Mouse (Mus musculus): ENCODE measurements around the gene Fbxl5. TPM values are rescaled to one million over a fixed set of nuclear protein-coding genes. Genes with fewer than 3 reads are reported as not detected.

Gene Fbxl5
- polyA plus RNA-seq, 1 experiment from 2014 or later: 71.3 TPM

DNA sequence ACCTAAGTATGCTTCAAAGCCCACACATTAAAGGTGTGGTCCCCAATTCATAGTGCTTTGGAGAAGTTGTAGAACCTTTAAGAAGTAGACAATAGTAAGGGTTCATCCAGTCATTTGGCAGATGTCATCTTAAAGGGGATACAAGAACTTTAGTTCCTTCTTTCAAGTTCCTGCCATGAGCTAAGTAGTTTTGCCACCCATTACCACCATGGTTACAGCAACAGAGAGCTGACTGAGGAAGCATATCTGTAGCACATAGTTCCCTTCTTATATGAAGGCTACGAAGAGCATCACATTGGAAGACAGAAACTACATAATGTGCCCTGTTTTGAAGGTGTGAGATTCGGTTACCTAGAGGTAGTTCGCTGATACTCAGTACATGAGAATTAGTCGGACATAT lies 34.8 kb downstream of the Fbxl5 start:
- H3K36me3 ChIP-seq (ENCODE audit: control insufficient read depth, insufficient read depth, low read length): no peaks in the 10 kb centered on the region
- no peak overlapping the region for H3K4me3 ChIP-seq (ENCODE audit: low read depth, low read length)
- H3K27ac ChIP-seq (ENCODE audit: low read length): no peak overlapping the region
- H3K4me1 ChIP-seq (ENCODE audit: control insufficient read depth, insufficient read depth, low read length): no peaks in the 10 kb centered on the region
- no peaks in the 10 kb centered on the region for H3K9me3 ChIP-seq (ENCODE audit: control insufficient read depth, low read depth, low read length)
- no peak overlapping the region for H3K9ac ChIP-seq (replicated peaks; ENCODE audit: low read depth, low read length)
- 90% methylated on average over 4 of the region's 4 CpGs for WGBS
- no peak overlapping the region for H3K4me2 ChIP-seq (replicated peaks; ENCODE audit: low read depth, low read length)
- no peak for ATAC-seq (ENCODE audit: insufficient number of reproducible peaks, insufficient read depth, low FRiP score, low read depth)
- H3K27me3 ChIP-seq (ENCODE audit: control insufficient read depth, insufficient read depth, low read length): no peaks in the 10 kb centered on the region

DNA sequence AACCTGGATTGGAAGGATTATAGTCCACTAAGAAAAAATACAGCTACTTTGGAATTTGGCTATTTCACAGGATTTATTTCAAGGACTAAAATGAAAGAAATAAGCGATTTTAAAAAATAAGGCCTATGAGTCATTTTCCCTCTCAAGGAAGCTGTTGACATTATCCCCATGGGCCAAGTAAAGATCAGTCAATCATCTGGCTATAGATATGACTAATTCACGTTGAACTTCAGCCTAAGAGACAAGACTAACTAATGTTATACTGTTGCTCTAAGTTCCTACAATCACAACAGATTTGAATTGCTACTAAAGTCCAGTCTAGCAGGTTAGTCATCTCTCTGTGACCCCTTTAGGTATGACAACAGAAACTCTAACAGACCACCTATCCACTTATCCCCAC lies 37.4 kb downstream of the Fbxl5 start:
- Histone ChIP-seq H3K4me3 (ENCODE audit: low read depth, low read length) (no peak overlapping the region), H3K9ac (replicated peaks; ENCODE audit: low read depth, low read length) (no peak overlapping the region), H3K4me1 (ENCODE audit: control insufficient read depth, insufficient read depth, low read length) (peaks cover 7% of the 10 kb centered on the region), H3K36me3 (ENCODE audit: control insufficient read depth, insufficient read depth, low read length) (no peaks in the 10 kb centered on the region), H3K4me2 (replicated peaks; ENCODE audit: low read depth, low read length) (no peak overlapping the region), H3K9me3 (ENCODE audit: control insufficient read depth, low read depth, low read length) (no peaks in the 10 kb centered on the region), H3K27me3 (ENCODE audit: control insufficient read depth, insufficient read depth, low read length) (no peaks in the 10 kb centered on the region), H3K27ac (ENCODE audit: low read length) (no peak overlapping the region)
- no peak for ATAC-seq (ENCODE audit: insufficient number of reproducible peaks, insufficient read depth, low FRiP score, low read depth)
- WGBS: 81% methylated on average over 2 of the region's 2 CpGs

DNA sequence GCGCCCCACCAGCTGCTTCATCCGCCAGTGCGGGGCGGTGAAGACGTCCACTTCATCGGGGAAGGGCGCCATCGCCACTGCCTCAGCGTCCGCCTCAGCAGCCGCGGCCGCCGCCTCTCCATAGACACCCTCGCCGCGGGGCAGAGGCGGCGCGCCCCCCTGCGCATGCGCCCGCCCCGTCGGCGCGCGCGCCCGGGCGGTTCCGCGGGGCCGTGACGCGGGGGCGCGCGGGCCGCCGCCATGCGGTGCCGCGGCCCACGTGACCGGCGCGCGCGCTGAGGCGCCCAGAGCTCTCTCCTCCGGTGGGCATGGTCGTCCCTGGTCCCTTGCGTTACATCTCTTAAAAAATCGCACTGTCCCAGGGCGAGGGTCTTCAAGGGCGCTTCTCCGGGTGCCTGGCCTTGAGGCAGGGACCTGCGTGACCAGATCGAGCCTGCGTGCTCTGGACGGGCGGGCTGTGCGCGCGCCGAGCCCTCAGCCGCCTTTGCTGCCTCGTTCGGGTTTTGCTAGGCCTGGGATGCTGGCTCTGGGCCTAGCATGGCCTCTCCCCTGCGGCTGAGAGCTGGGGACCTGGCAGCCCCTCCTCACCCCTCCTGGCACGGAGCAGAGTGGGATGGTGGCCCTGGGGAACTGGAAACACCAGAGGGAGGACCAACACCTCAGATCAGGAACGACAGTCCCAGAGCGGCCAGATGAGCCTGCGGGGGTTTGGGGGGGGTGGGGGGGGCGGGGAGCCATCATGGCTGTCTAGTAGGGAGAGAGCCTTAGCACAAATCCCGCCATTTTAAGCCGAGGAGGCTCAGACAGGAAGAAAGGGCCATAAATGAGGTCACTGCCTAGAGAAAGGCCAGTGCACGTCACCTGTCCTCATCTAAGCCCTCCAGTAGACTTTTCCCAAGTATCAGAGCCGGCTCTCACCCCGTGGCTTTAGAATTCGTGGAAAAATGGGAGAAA lies 39.2 kb downstream of the Fbxl5 start:
- 3% methylated on average over 69 of the region's 82 CpGs for WGBS

DNA sequence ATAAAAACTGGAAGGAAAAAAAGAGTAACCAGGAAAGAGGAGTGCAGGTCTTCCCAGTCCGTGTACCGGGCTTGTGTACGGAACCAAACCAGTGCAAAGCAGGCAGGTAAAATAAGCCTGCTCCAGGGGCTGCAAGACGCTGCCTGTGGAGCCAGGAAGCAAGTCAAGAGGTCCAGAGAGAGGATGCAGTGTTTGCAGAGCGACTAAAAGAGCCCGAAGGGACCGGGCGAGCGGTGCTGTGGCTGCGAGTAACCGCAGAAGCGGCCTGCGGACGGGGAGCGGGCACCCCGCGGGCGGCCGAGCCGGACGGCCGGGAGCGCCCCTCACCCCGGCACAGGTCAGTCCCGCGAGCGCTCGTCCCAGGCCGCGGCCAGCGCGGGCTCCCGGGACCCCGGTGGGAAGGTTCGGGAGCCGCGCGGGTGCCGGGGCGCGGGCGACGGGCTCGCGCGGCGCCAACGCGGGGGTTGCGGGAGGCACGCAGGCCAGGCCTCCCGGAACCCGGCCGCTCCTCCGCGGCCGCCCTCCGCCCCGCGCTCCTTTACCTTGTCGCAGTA lies 39.9 kb downstream of the Fbxl5 start:
- peaks cover 7% of the 10 kb centered on the region for H3K4me1 ChIP-seq (ENCODE audit: control insufficient read depth, insufficient read depth, low read length)
- peak; percentile 62 for ATAC-seq (ENCODE audit: insufficient number of reproducible peaks, insufficient read depth, low FRiP score, low read depth)
- H3K9ac ChIP-seq (replicated peaks; ENCODE audit: low read depth, low read length): peak overlapping the region; percentile 95
- peak overlapping the region; percentile 76 for H3K4me2 ChIP-seq (replicated peaks; ENCODE audit: low read depth, low read length)
- peak overlapping the region; percentile 95 for H3K27ac ChIP-seq (ENCODE audit: low read length)
- H3K4me3 ChIP-seq (ENCODE audit: low read depth, low read length): peak overlapping the region; percentile 88
- H3K9me3 ChIP-seq (ENCODE audit: control insufficient read depth, low read depth, low read length): no peaks in the 10 kb centered on the region
- WGBS: 1% methylated on average over 49 of the region's 61 CpGs
- no peaks in the 10 kb centered on the region for H3K36me3 ChIP-seq (ENCODE audit: control insufficient read depth, insufficient read depth, low read length)
- no peaks in the 10 kb centered on the region for H3K27me3 ChIP-seq (ENCODE audit: control insufficient read depth, insufficient read depth, low read length)

More for the DNA sequence above, 39.2 kb downstream of the Fbxl5 start:
- Histone ChIP-seq H3K4me1 (ENCODE audit: control insufficient read depth, insufficient read depth, low read length) (peaks cover 7% of the 10 kb centered on the region), H3K4me2 (replicated peaks; ENCODE audit: low read depth, low read length) (peak overlapping the region; percentile 76), H3K9me3 (ENCODE audit: control insufficient read depth, low read depth, low read length) (no peaks in the 10 kb centered on the region), H3K27me3 (ENCODE audit: control insufficient read depth, insufficient read depth, low read length) (no peaks in the 10 kb centered on the region), H3K27ac (ENCODE audit: low read length) (peak overlapping the region; percentile 95), H3K36me3 (ENCODE audit: control insufficient read depth, insufficient read depth, low read length) (no peaks in the 10 kb centered on the region), H3K4me3 (ENCODE audit: low read depth, low read length) (peak overlapping the region; percentile 88), H3K9ac (replicated peaks; ENCODE audit: low read depth, low read length) (peak overlapping the region; percentile 95)
- peak; percentile 90 for ATAC-seq (ENCODE audit: insufficient number of reproducible peaks, insufficient read depth, low FRiP score, low read depth)

DNA sequence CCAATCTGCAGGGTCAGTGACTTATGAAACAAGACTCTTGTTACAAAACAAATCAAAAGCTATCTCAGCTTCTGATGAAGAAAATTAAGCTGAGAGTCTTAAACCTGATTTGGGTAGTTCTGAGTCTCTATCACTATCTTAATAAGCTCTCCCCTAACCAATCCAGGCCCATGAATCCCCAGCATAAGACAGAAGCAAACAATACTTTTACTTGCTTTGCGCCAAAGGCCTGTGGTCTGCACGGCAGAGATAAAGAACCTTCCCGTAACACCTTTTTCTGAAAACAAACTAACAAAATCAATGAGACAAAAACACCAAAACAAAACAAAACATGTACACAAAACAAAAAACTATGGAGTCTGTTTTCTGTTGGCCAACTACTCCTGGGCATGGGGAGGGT lies 42.9 kb downstream of the Fbxl5 start:
- Histone ChIP-seq H3K36me3 (ENCODE audit: control insufficient read depth, insufficient read depth, low read length) (no peaks in the 10 kb centered on the region), H3K4me3 (ENCODE audit: low read depth, low read length) (no peak overlapping the region), H3K9me3 (ENCODE audit: control insufficient read depth, low read depth, low read length) (no peaks in the 10 kb centered on the region), H3K27ac (ENCODE audit: low read length) (no peak overlapping the region), H3K9ac (replicated peaks; ENCODE audit: low read depth, low read length) (no peak overlapping the region), H3K4me1 (ENCODE audit: control insufficient read depth, insufficient read depth, low read length) (peaks cover 7% of the 10 kb centered on the region), H3K4me2 (replicated peaks; ENCODE audit: low read depth, low read length) (no peak overlapping the region), H3K27me3 (ENCODE audit: control insufficient read depth, insufficient read depth, low read length) (no peaks in the 10 kb centered on the region)
- 88% methylated on average over 3 of the region's 3 CpGs for WGBS
- ATAC-seq (ENCODE audit: insufficient number of reproducible peaks, insufficient read depth, low FRiP score, low read depth): no peak

DNA sequence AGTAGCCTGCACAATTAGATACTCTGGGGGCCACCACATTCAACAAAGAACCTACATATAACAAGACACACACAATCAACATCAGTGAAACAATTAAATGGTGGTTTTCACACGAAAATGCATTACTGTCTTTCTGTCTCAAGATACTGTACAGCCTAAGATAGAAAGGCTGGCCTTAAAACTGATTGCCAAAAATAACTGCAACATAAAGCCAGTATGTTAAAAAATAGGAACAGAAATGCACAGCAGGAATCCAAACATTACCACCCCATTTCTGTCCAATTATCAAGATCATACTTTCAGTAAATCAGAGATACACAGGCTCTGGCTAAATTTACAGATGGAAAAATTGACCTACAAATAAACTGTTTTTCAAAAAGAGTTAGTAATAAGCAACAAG lies 44.4 kb downstream of the Fbxl5 start:
- Histone ChIP-seq H3K4me3 (ENCODE audit: low read depth, low read length) (no peak overlapping the region), H3K27ac (ENCODE audit: low read length) (no peak overlapping the region), H3K9me3 (ENCODE audit: control insufficient read depth, low read depth, low read length) (no peaks in the 10 kb centered on the region), H3K4me1 (ENCODE audit: control insufficient read depth, insufficient read depth, low read length) (peaks cover 7% of the 10 kb centered on the region), H3K9ac (replicated peaks; ENCODE audit: low read depth, low read length) (no peak overlapping the region), H3K36me3 (ENCODE audit: control insufficient read depth, insufficient read depth, low read length) (0 out of 2 replicates have a peak, but pooled peaks cover 4% of the 10 kb centered on the region), H3K4me2 (replicated peaks; ENCODE audit: low read depth, low read length) (no peak overlapping the region), H3K27me3 (ENCODE audit: control insufficient read depth, insufficient read depth, low read length) (no peaks in the 10 kb centered on the region)
- no peak for ATAC-seq (ENCODE audit: insufficient number of reproducible peaks, insufficient read depth, low FRiP score, low read depth)
- WGBS: 52% methylated on average over 1 of the region's 1 CpGs

DNA sequence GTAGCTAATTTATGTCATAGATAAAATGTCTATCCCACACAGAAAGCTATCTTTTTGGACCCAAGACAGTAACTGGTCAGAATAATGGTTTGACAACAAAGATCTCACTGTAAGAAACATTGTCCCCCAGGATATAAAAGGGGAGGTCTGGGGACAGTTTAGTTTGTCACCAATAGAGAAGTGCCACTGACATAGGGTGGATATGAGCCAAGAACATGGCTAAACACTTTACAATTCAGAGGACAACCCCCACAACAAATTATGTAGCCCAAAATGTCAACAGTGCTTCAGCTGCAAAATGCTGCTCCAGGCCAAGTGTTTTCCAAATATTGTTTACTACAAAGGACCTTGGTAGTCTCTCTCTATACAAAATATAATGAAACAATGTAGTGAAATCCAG lies 45.0 kb downstream of the Fbxl5 start:
- peaks cover 7% of the 10 kb centered on the region for H3K4me1 ChIP-seq (ENCODE audit: control insufficient read depth, insufficient read depth, low read length)
- no peaks in the 10 kb centered on the region for H3K9me3 ChIP-seq (ENCODE audit: control insufficient read depth, low read depth, low read length)
- H3K27ac ChIP-seq (ENCODE audit: low read length): no peak overlapping the region
- no peak overlapping the region for H3K4me2 ChIP-seq (replicated peaks; ENCODE audit: low read depth, low read length)
- H3K27me3 ChIP-seq (ENCODE audit: control insufficient read depth, insufficient read depth, low read length): no peaks in the 10 kb centered on the region
- H3K4me3 ChIP-seq (ENCODE audit: low read depth, low read length): no peak overlapping the region
- H3K9ac ChIP-seq (replicated peaks; ENCODE audit: low read depth, low read length): no peak overlapping the region
- 0 out of 2 replicates have a peak, but pooled peaks cover 4% of the 10 kb centered on the region for H3K36me3 ChIP-seq (ENCODE audit: control insufficient read depth, insufficient read depth, low read length)
- no peak for ATAC-seq (ENCODE audit: insufficient number of reproducible peaks, insufficient read depth, low FRiP score, low read depth)

DNA sequence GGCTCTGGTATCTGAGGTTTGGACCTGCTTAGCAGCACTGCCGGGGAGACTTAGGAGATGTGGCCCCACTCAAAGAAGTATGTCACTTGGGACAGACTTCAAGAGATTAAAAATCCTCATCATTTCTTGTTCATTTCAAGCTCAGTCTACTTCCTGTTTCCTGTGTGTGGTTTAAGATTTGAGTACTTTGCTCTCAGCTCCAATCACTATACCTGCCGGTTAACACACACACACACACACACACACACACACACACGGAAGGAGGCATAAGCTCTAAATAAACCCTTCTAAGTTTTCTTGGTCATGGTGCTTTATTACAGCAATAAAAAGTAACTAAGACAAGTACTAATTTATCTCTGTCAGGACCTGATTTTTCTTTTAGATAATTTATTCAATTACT lies 49.9 kb downstream of the Fbxl5 start:
- no peak overlapping the region for H3K4me3 ChIP-seq (ENCODE audit: low read depth, low read length)
- H3K9me3 ChIP-seq (ENCODE audit: control insufficient read depth, low read depth, low read length): no peaks in the 10 kb centered on the region
- 87% methylated on average over 3 of the region's 3 CpGs for WGBS
- peaks cover 25% of the 10 kb centered on the region for H3K36me3 ChIP-seq (ENCODE audit: control insufficient read depth, insufficient read depth, low read length)
- H3K4me2 ChIP-seq (replicated peaks; ENCODE audit: low read depth, low read length): no peak overlapping the region
- no peak for ATAC-seq (ENCODE audit: insufficient number of reproducible peaks, insufficient read depth, low FRiP score, low read depth)
- H3K27me3 ChIP-seq (ENCODE audit: control insufficient read depth, insufficient read depth, low read length): no peaks in the 10 kb centered on the region
- H3K9ac ChIP-seq (replicated peaks; ENCODE audit: low read depth, low read length): no peak overlapping the region
- no peaks in the 10 kb centered on the region for H3K4me1 ChIP-seq (ENCODE audit: control insufficient read depth, insufficient read depth, low read length)
- no peak overlapping the region for H3K27ac ChIP-seq (ENCODE audit: low read length)

Data from stomach, embryonic 14.5 days (tissue).